Mouse (Mus musculus) spleen, postnatal 4 days (tissue): Measurements from ENCODE around the gene Gm10273.

Experiments used
- DNase-seq, 2 experiments: peaks; one replicate each; pipeline ENCODE4 v3.0.0; 2022; ENCODE audit warnings: low spot score in 2 of 2

The Gm10273 gene

DNA sequence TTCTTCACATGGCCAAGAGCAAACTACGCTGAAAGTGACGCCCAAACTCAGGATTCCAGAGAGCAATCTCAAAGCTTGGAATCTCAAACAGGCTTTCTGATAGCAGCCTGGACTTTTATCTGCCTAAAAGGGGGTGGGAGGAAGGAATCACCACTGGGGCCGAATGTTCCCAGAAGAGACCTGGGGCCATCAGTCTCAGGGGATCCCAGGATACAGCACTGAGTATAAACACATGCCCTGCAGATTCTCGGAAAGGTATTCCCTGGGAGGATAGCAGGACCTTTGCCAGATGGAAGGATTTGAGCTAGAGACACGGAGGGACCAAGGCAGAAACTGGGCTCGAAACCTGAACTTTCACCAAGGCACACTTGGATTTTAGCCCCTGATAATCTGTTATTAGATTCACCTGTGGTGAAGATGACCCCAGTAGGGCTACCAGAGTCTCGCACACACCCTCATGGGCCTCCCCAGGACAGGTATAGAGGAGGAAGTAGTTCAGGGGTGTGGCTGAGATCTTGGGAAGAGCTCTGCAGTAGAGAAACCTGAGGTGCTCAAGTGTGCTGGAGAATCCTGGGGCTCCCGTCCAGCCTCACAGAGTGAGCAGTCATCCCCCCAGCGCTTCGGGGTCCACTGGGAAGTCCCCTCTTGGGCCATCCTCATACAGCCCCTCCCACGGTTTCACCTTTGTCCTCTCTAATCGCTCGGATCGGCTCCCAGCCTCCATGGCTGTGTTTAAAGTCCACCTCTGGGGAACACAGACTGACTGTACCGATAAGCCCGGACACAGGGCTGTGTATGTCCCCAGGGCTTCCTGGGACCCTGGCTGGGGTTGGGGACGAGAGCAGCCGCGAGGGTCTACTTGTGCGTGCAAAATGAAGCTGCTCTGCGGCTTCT is 7.7 kb downstream of the Gm10273 start, which contains the start of gene Pla2g12b:
Pla2g12b (plus strand) TSS at position 762 of the 894 bp plus-strand sequence.
- DNase-seq: no peak

- no peak for DNase-seq
Observed at GRCm38 (mm10) chr10:59403793-59404149, 8.3 kb downstream of the Gm10273 start.

- no peak for DNase-seq
Observed at GRCm38 (mm10) chr10:59408499-59408898, 13.1 kb downstream of the Gm10273 start.

GRCm38 (mm10) chr10:59410264-59410663 is 14.8 kb downstream of the Gm10273 start:
- DNase-seq: no peak

DNA sequence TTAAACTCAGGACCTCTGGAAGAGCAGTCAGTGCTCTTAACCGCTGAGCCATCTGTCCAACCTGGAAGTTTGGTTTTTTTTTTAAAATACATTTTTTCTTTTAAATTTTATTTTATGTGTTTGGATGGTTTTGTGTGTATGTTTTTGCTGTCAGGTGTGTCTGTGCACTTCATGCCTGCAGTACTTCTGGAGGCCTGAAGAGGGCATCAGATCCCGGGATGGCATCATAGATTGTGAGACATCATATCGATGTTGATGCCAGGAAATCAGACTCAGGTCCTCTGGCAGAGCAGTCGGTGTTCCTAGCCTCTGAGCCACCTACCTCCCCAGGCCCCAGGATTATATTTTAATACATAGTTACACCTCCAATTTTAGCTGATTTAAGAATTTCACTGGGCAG is 18.3 kb downstream of the Gm10273 start:
- no peak for DNase-seq

DNA sequence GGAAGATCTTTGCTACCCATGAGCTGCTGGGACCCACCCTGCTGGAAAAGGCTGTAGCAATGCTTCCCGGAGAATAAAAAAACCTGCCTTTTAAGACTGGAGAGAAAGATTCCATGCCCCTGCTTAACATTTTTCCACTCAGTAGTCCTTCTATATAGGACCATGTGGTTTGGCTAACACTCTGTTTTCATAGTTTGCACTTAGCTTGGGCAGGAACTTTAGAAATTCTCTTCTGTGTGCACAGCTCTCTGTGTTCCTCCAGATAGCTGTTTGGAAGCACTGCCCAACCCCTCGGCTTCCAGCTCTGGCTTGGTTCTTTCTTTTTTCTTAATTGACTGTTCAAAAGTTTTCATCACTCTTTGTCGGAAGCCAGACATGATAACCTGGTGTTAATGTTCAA is 21.2 kb downstream of the Gm10273 start:
- no peak for DNase-seq

DNA sequence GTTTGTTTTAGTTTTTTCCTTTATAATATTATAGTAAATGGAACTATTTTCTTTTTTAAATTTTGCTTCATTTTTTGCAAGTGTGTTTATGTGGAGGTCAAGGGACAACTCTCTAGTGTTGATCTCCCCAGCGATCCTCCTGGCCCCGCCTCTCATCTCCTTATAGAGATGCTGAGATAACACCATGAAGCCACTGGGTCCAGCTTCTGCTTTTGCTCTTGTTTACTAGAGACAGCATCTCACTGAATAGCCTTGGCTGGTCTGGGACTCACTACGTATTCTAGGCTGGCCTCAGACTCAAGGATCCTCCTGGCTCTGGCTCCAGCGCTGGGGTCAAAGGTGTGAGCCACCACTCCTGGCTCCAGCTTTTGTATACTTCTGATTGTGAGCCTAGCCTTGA is 24.1 kb downstream of the Gm10273 start:
- DNase-seq: no peak

GRCm38 (mm10) chr10:59424453-59424852 is 29.0 kb downstream of the Gm10273 start:
- DNase-seq: no peak

GRCm38 (mm10) chr10:59425369-59425768 is 29.9 kb downstream of the Gm10273 start:
- no peak for DNase-seq

- no peak for DNase-seq
Observed at GRCm38 (mm10) chr10:59426371-59426770, 30.9 kb downstream of the Gm10273 start.

DNA sequence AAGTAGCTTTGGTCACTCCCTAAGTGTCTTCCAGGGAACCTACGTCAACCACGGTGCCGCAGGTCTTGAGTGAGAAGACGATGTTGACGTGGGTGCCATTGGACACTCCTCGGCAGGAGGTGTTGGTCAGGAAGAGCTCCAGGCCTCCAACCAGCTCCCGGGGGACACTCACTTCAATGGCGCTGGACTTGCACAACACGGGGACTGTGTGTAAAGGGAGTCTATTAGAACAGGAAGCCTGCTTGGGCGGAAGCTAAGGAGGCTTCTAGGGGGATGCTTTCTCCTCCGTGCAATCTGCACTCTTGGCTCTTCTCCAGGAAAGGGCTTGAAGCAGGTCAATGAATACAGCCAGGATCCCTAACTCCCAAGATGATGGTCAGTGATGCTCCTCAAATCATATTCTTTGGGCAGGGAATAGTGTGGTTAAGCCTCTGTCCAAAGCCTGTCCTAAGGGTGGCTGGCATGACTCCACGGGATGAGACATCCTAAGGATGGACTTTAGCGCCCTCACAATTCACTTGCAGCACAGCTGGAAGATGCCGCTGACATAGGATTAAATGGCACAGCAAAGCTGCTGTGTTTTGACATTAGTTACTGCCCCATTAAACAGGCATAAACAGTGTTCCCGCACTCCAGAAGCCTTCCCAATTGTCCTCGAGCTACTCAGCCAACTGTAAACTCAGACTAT is 34.2 kb downstream of the Gm10273 start:
- DNase-seq: no peak

- DNase-seq: no peak
Observed at GRCm38 (mm10) chr10:59430701-59431218, 35.3 kb downstream of the Gm10273 start.

DNA sequence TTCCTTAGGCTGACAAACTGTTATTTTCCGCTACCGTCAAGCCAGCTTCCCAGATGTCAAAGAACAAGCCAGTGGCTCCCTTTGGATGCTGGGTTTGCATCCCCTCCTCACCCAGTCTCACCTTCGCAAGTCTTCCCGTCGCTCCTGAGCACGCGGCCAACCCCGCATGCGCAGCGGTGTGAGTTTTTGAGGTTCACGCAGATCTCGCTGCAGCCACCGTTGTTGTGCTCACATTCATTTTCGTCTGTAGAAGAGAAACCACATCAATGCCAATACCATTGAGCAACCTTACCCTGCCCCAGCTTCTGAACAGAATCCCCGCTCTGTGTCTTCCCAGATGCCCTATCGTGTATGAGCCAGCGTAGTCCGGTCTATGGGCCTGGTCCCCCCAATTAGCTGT is 40.3 kb downstream of the Gm10273 start:
- no peak for DNase-seq

DNA sequence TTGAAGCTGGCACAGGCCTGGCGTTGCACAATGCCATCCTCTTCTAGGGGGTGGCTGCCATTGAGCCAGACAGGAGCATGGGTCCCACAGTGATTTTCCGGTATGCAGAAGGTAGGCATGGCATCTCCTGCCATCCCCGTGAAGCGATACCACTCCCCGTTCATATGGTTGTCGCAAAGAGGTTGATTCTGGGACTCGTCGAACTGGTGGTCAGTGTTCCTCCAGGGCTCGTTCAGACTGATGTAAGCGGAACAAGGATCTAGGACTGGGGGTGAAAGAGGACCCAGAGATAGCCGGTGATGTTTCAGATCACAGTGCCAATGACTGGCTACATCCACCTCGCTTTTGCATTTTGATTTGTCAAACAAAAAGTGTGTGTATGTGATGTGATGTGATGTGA is 43.2 kb downstream of the Gm10273 start:
- DNase-seq: no peak

- no peak for DNase-seq
Observed at GRCm38 (mm10) chr10:59439508-59439931, 44.1 kb downstream of the Gm10273 start.

- no peak for DNase-seq
Observed at GRCm38 (mm10) chr10:59440177-59440576, 44.7 kb downstream of the Gm10273 start.

GRCm38 (mm10) chr10:59441735-59442134 is 46.3 kb downstream of the Gm10273 start, which contains the start of gene Oit3:
Gene Oit3, minus strand, starts transcription at chr10:59441778.
- DNase-seq: no peak

DNA sequence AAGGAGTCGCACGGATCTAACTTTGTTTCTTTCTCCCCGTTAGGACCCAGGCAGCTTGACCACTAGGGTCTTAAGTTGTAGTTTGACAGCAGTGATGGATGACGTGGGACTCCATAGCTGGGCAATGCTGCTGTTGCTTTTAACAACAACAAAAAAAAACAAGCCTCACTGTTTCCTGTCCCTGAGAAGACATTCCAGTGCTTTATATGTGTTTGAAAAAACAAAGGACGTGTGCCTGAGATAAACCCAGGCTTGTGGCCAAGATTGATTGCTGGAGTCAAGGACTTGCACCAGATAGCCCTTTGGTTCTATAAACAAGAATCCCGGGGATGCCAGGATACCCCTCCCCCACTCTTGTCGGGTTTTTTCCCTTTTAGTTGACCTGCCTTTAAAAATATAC is 47.8 kb downstream of the Gm10273 start:
- no peak for DNase-seq

- DNase-seq: no peak
Observed at GRCm38 (mm10) chr10:59444106-59444505, 48.7 kb downstream of the Gm10273 start.

DNA sequence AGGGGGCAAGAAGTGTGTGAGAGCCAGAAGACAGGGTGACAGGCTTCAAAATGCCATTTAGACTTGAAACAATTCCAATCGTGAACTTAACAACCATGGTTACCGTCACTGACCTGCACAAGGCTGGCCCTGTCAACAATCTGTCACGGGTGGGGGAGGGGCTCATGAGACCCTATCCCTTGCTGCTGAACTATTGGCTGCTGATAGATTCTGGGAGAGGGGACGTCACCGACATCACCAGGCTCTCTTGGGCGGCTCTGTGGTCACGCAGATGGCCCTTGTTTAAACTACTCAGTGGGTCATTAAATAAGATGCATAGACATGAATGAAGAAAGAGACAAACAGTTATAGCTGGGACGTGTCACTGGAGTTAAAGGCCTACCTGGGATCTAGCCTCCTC is 49.2 kb downstream of the Gm10273 start:
- no peak for DNase-seq
